Mouse (Mus musculus) adrenal gland, adult 8-10 months (tissue): ENCODE measurements around the gene Kpnb1. TPM values are rescaled to one million over a fixed set of nuclear protein-coding genes. Genes with fewer than 3 reads are reported as not detected.

Experiments used
- microRNA-seq, 2 experiments: library from miRNA; unstranded; fragments of <30 nt; microRNA quantifications; one replicate each; pipeline ENCODE4 v1.2.0; 2022
- total RNA-seq, 4 experiments: library from RNA; stranded (reverse); gene quantifications; 2 replicates each; pipeline ENCODE4 v1.2.4; 2022

Kpnb1 gene
- total RNA-seq, 4 experiments from 2014 or later, result 115 to 133 (median 124) TPM

Small RNAs within 50 kb of the gene (microRNA-seq; reads per million reads assigned to microRNA genes)
- gene Mir7235, result 0 to 0.34 reads per million in 2 experiments

Other genes with a start within 250 kb of the Kpnb1 start
- gene Pnpo, start 243.9 kb downstream of the Kpnb1 start, total RNA-seq, result 10 to 100 TPM; 34.5 to 43.3 (median 39.4) TPM
- 10 to 100 TPM; 13.8 to 21.0 (median 16.4) TPM for gene Sp2, start 204.9 kb downstream of the Kpnb1 start, total RNA-seq
- under 1 TPM; 0.28 to 0.94 (median 0.61) TPM for gene Sp6, start 174.5 kb downstream of the Kpnb1 start, total RNA-seq
- gene Scrn2, start 157.9 kb downstream of the Kpnb1 start, total RNA-seq, result 10 to 100 TPM; 19.4 to 40.6 (median 31.8) TPM
- 1 to 10 TPM; 1.1 to 1.5 (median 1.3) TPM for gene Lrrc46, start 146.5 kb downstream of the Kpnb1 start, total RNA-seq
- gene Mrpl10, start 146.3 kb downstream of the Kpnb1 start, total RNA-seq, result 100 to 1,000 TPM; 129 to 161 (median 147) TPM
- gene Osbpl7, start 137.3 kb downstream of the Kpnb1 start, total RNA-seq, result 10 to 100 TPM; 14.3 to 23.7 (median 18.1) TPM
- gene Tbx21, start 72.5 kb downstream of the Kpnb1 start, total RNA-seq, result under 1 TPM; 0.31 to 0.51 (median 0.48) TPM
- gene Tbkbp1, start 36.4 kb downstream of the Kpnb1 start, total RNA-seq, result 10 to 100 TPM in 3 of 4 experiments, 1 to 10 TPM in 1; 9.5 to 13.8 (median 11.6) TPM
- gene Npepps, start 92.8 kb upstream of the Kpnb1 start, total RNA-seq, result 100 to 1,000 TPM in 2 of 4 experiments, 10 to 100 TPM in 2; 79.8 to 128 (median 106) TPM
- 10 to 100 TPM; 31.1 to 42.8 (median 35.9) TPM for gene Mrpl45, start 127.8 kb upstream of the Kpnb1 start, total RNA-seq
- 1 to 10 TPM in 3 of 4 experiments, under 1 TPM in 1; 0.96 to 6.4 (median 4.0) TPM for gene Gpr179, start 164.2 kb upstream of the Kpnb1 start, total RNA-seq
- gene Socs7, start 174.7 kb upstream of the Kpnb1 start, total RNA-seq, result 10 to 100 TPM; 22.2 to 28.3 (median 24.9) TPM
- gene Arhgap23, start 227.7 kb upstream of the Kpnb1 start, total RNA-seq, result 10 to 100 TPM; 23.3 to 36.4 (median 31.8) TPM